Comparison of ENCODE assay signal across 28 mouse cellular contexts in the genomic region with DNA sequence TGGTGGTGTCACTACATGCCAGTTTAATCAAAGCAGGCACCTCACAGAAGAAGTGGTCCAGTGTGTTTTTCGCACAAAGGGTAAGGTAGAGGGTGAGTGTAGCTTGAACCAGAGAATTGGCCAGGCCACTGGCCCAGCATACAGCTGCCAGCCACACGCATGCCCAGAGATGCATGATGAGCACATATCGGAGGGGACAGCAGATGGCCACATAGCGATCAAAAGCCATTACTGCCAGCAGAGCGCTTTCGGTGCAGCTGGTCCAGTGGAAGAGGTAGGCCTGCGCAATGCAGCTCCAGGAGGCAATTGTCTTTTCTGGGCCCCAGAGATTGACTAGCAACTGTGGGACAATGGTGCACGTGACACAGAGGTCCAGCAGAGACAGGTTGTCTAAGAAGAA. TPM values are rescaled to one million over a fixed set of nuclear protein-coding genes. Genes with fewer than 3 reads are reported as not detected.
"Had no signal": no experiment of that assay in that cellular context is flagged by ENCODE, and none has a peak within 500 bp of the region (broad histone marks: within the 10 kb centered on the region; RNA-seq: fewer than 3 reads in every experiment).

No protein-coding gene starts in this region.

- ATAC-seq: intestine, embryonic 15.5 days; midbrain, embryonic 13.5 days; midbrain, embryonic 16.5 days had no signal

- H3K27me3 ChIP-seq: intestine, embryonic 15.5 days; kidney, embryonic 15.5 days; liver, embryonic 13.5 days; midbrain, embryonic 13.5 days; neural tube, embryonic 13.5 days; stomach, embryonic 15.5 days had no signal

- H3K4me2 ChIP-seq: intestine, embryonic 15.5 days; kidney, embryonic 15.5 days; liver, embryonic 13.5 days; midbrain, embryonic 13.5 days; neural tube, embryonic 13.5 days; stomach, embryonic 15.5 days had no signal

- H3K36me3 ChIP-seq: intestine, embryonic 15.5 days; kidney, embryonic 15.5 days; liver, embryonic 13.5 days; midbrain, embryonic 13.5 days; neural tube, embryonic 13.5 days; stomach, embryonic 15.5 days had no signal

- H3K27ac ChIP-seq: intestine, embryonic 15.5 days; kidney, embryonic 15.5 days; liver, embryonic 13.5 days; macrophage; midbrain, embryonic 13.5 days; neural tube, embryonic 13.5 days; stomach, embryonic 15.5 days had no signal

- H3K9ac ChIP-seq: intestine, embryonic 15.5 days; kidney, embryonic 15.5 days; liver, embryonic 13.5 days; midbrain, embryonic 13.5 days; neural tube, embryonic 13.5 days; stomach, embryonic 15.5 days had no signal

- H3K4me1 ChIP-seq: intestine, embryonic 15.5 days; kidney, embryonic 15.5 days; liver, embryonic 13.5 days; midbrain, embryonic 13.5 days; neural tube, embryonic 13.5 days; stomach, embryonic 15.5 days had no signal

- H3K4me3 ChIP-seq: intestine, embryonic 15.5 days; kidney, embryonic 15.5 days; liver, embryonic 13.5 days; midbrain, embryonic 13.5 days; neural tube, embryonic 13.5 days; stomach, embryonic 15.5 days had no signal

- H3K9me3 ChIP-seq: intestine, embryonic 15.5 days; kidney, embryonic 15.5 days; liver, embryonic 13.5 days; midbrain, embryonic 13.5 days; neural tube, embryonic 13.5 days; stomach, embryonic 15.5 days had no signal

- DNase-seq: kidney, adult 11 months; kidney, adult 8-10 months; kidney, postnatal 10 days; kidney, postnatal 36 days; liver, embryonic 13.5 days; lung, adult 2 months; right cerebral cortex, postnatal 25 days; spleen, adult 18-20 months; thymus, postnatal 25 days had no signal

RNA-seq across cellular contexts. Expression of a gene that starts 3.6 kb away (rescaled TPM):
- total RNA-seq: layer of hippocampus, adult 8-10 months; layer of hippocampus, postnatal 14 days; left cerebral cortex, adult 8-10 months; left cerebral cortex, postnatal 25 days; liver, adult 2 months; megakaryocyte, adult 5-6 weeks; neutrophil, adult 5-6 weeks had no signal
- polyA plus RNA-seq: intestine, embryonic 15.5 days; kidney, embryonic 15.5 days; limb, embryonic 11.5 days; limb, embryonic 14.5 days; liver, adult 2 months; liver, embryonic 13.5 days; liver, embryonic 16.5 days; lung, adult 2 months; lung, embryonic 16.5 days; macrophage; midbrain, embryonic 13.5 days; midbrain, embryonic 16.5 days; neural tube, embryonic 13.5 days; stomach, embryonic 15.5 days; thymus, postnatal 0 days had no signal

RNA-seq across cellular contexts. Expression of a gene that starts 13.5 kb away (rescaled TPM):
- total RNA-seq: layer of hippocampus, adult 8-10 months; layer of hippocampus, postnatal 14 days; left cerebral cortex, adult 8-10 months; left cerebral cortex, postnatal 25 days; liver, adult 2 months; megakaryocyte, adult 5-6 weeks; neutrophil, adult 5-6 weeks had no signal
- polyA plus RNA-seq: intestine, embryonic 15.5 days; kidney, embryonic 15.5 days; limb, embryonic 11.5 days; limb, embryonic 14.5 days; liver, adult 2 months; liver, embryonic 13.5 days; liver, embryonic 16.5 days; lung, adult 2 months; lung, embryonic 16.5 days; macrophage; midbrain, embryonic 13.5 days; midbrain, embryonic 16.5 days; neural tube, embryonic 13.5 days; stomach, embryonic 15.5 days; thymus, postnatal 0 days had no signal

RNA-seq across cellular contexts. Expression of a gene that starts 48.1 kb away (rescaled TPM):
- polyA plus RNA-seq: limb, embryonic 11.5 days had no signal
